Mouse (Mus musculus): ENCODE data around the gene Dhx40.

DNA sequence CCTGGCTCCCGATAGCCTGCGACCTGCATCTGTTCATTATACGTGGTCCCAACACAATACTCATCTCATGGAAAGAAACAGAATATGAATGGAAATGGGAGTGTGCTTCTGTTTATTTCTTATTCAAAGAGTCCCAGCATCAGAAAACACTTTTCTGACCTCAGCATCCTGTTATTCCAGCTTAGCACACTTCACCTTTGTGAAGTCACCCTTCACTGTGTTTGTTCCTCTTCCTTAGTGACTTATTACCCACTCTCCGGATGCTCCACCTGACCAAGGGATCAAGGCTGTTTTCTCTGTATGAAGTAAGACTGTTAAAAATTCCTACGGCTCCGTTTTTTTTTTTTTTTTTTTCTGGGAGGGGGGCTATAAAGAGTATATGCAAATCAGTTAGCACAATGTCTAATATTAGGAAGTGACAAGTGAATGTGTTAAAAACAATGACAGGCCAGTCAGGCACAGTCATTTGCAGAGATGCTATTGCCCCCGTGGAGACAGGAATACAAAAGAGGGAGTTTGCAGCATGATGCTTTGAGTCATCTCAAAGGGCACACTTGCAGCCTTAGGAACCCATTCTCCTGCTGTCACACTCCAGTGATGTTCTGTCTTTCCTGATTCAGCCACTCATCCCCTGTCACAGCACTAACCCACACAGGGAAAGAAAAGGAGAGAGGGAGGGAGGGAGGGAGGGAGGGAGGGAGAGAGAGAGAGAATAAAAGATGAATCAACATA is 32.3 kb upstream of the Dhx40 start:
- TF ChIP-seq POLR2A (IDR thresholded peaks at IDR 0.05; ENCODE audit: borderline replicate concordance, extremely low read depth, low read depth, low read length): no peak
- TF ChIP-seq CTCF (IDR thresholded peaks at IDR 0.05; ENCODE audit: insufficient read depth, low read length): no peak
